Mouse (Mus musculus): ENCODE data around the gene Cdkl4. TPM values are rescaled to one million over a fixed set of nuclear protein-coding genes. Genes with fewer than 3 reads are reported as not detected.

Cdkl4 gene
- total RNA-seq, 2 experiments from 2014 or later: 16.0 TPM

DNA sequence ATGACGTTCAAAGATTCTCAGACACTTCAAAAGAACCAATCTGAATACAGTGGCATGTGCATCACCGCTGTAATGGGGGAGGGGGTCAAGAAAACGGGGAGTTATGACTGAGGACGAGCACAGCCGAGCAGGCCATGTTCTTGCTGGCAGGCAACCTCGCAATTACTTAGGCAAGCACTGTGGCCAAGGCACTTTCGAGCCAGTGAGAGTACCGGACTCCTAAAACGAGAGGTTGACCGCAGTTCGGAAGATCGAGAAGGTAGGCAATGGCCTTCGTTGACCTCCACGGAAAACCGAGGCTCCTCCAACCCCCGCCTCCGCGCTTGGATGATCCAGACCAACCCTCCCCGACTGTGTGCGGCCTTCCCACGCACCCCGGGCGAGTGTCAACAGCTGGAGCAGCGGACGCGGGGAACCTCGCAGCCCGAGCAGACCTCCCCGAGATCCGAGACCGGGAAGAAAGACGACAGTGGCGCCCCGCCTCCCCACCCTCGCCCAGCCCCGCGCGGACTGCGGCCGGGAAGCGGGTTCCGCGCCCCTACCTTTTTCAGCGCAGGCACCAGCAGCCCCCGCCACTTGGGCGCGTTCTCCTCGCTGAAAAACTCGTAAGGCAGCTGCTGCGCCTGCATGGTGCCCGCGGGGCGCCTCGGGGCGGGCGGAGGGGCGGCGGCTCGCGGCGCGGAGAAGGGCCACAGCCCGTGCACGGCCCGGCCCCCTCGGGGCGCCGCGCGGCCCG lies 98.2 kb downstream of the Cdkl4 start:
- DNase-seq: peak; percentile 55 to 56

DNA sequence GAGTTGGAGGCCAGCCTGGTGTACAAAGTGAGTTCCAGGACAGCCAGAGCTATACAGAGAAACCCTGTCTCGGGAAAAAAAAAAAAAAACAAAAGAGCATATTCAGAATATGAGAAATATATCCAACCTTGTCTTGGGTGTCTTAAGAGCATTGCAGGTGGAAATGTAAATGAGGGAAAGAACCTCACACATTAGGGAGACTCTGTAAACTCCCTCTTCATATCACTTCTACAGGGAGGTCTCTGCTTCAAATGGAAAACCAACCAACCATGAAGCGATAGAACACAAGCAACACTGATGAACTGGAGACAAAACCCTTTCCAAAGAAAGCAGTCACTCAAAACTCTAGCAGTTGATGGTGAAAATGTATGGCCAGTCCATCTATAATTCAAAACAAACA lies 99.9 kb downstream of the Cdkl4 start:
- no peak for DNase-seq

DNA sequence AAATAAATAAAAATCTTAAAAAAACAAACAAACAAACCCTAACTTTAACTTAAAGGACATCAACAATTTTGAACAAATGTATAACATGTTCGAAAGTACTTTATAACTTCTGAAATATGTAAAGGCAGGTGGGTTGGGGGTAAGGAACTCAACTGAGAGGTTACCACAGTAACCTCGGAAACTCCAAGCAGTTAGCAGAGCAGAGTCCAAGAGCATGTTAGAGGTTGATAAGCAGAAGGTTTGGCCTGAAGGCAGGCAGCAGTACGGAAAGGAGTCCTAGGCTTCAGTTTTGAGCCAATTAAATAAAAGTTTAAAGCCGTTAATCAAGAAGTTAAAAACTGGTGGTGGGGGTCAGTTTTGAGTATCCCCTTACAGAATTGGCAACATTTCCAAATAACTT lies 101.1 kb downstream of the Cdkl4 start:
- DNase-seq: no peak

Other genes with a start within 250 kb of the Cdkl4 start
- 1 to 10 TPM; 2.1 to 4.2 TPM for gene Gm10190, start 204.3 kb downstream of the Cdkl4 start, total RNA-seq (2021)
- gene Sos1, start 97.4 kb downstream of the Cdkl4 start, total RNA-seq (2021): 10 to 100 TPM; 36.5 to 36.6 TPM
- 10 to 100 TPM; 89.8 to 92.7 TPM for gene Map4k3, start 150.7 kb upstream of the Cdkl4 start, total RNA-seq (2021)